Mouse (Mus musculus): ENCODE results near the gene Ddx47. TPM values are rescaled to one million over a fixed set of nuclear protein-coding genes. Genes with fewer than 3 reads are reported as not detected.

The Ddx47 gene
- total RNA-seq (2021) = 10 to 100 TPM; 33.1 to 33.5 TPM
- long read RNA-seq, experiment 1, transcript Ddx47-201 (12 exons, 1,764 nt) = major isoform, 20 of 24 reads
- long read RNA-seq, experiment 1, partial matches to known transcripts = 1 of 24 reads
- long read RNA-seq, experiment 1, other reads (novel, unspliced or antisense) = 3 of 24 reads
- long read RNA-seq, experiment 2, transcript Ddx47-201 (12 exons, 1,764 nt) = major isoform, 28 of 33 reads
- long read RNA-seq, experiment 2, partial matches to known transcripts = 4 of 33 reads
- long read RNA-seq, experiment 2, other reads (novel, unspliced or antisense) = 1 of 33 reads

GRCm38 (mm10) chr6:135011048-135011733 lies at the start of gene Ddx47:
Gene Ddx47 (plus strand): TSS chr6:135011612.
- peak; percentile 94 for DNase-seq

GRCm38 (mm10) chr6:134961858-134962517 lies 49.4 kb upstream of the Ddx47 start:
- DNase-seq = no peak

GRCm38 (mm10) chr6:134962518-134962893 lies 48.9 kb upstream of the Ddx47 start:
- DNase-seq = no peak

- DNase-seq = no peak
These were observed 47.5 kb upstream of the Ddx47 start for GRCm38 (mm10) chr6:134963910-134964309.

- no peak for DNase-seq
These were observed 44.7 kb upstream of the Ddx47 start for GRCm38 (mm10) chr6:134966681-134967080.

GRCm38 (mm10) chr6:134968326-134968725 lies 43.1 kb upstream of the Ddx47 start:
- no peak for DNase-seq

GRCm38 (mm10) chr6:134969498-134969897 lies 41.9 kb upstream of the Ddx47 start:
- DNase-seq = no peak

GRCm38 (mm10) chr6:134972096-134972495 lies 39.3 kb upstream of the Ddx47 start:
- no peak for DNase-seq

- no peak for DNase-seq
These were observed 34.8 kb upstream of the Ddx47 start for GRCm38 (mm10) chr6:134976628-134977027.

GRCm38 (mm10) chr6:134981231-134982062 lies 30.0 kb upstream of the Ddx47 start, which contains the start of gene Apold1:
Gene Apold1 (plus strand): TSS chr6:134981718.
- DNase-seq = no peak

- peak; percentile 96 for DNase-seq
These were observed 27.7 kb upstream of the Ddx47 start for GRCm38 (mm10) chr6:134983529-134984370.

GRCm38 (mm10) chr6:134984748-134985147 lies 26.7 kb upstream of the Ddx47 start:
- DNase-seq = no peak

- DNase-seq = no peak
These were observed 23.0 kb upstream of the Ddx47 start for GRCm38 (mm10) chr6:134988377-134988776.

- no peak for DNase-seq
These were observed 20.7 kb upstream of the Ddx47 start for GRCm38 (mm10) chr6:134990674-134991073.

GRCm38 (mm10) chr6:134994031-134994651 lies 17.3 kb upstream of the Ddx47 start:
- DNase-seq = no peak

GRCm38 (mm10) chr6:134994985-134995384 lies 16.4 kb upstream of the Ddx47 start:
- DNase-seq = no peak

GRCm38 (mm10) chr6:134996918-134997317 lies 14.5 kb upstream of the Ddx47 start:
- DNase-seq = no peak

- no peak for DNase-seq
These were observed 13.3 kb upstream of the Ddx47 start for GRCm38 (mm10) chr6:134998076-134998475.

- DNase-seq = no peak
These were observed 12.6 kb upstream of the Ddx47 start for GRCm38 (mm10) chr6:134998781-134999180.

- DNase-seq = no peak
These were observed 11.1 kb upstream of the Ddx47 start for GRCm38 (mm10) chr6:135000272-135000671.

- no peak for DNase-seq
These were observed 9.4 kb upstream of the Ddx47 start for GRCm38 (mm10) chr6:135001991-135002390.

All from gastrocnemius, postnatal 10 days (tissue).